Mouse (Mus musculus) liver, embryonic 14.5 days (tissue): Measurements from ENCODE around the gene Klhl32. TPM values are rescaled to one million over a fixed set of nuclear protein-coding genes. Genes with fewer than 3 reads are reported as not detected.
A peak's percentile ranks its signal among the peaks of the same experiment; 100 is the strongest.

ENCODE experiments used
- ATAC-seq: fragments of 200-750 bp; cut with Nextera tagmentation; 2 replicates; pipeline ENCODE4 v1.8.0; 2017; ENCODE audit warnings: moderate number of reproducible peaks, mild to moderate bottlenecking, moderate library complexity; ENCODE audit not compliant: insufficient read depth
- DNase-seq, 3 experiments: peaks; one replicate each; pipeline ENCODE4 v3.0.0-alpha.2; 2012 to 2013; ENCODE audit warnings: low read depth in 3 of 3, low spot score in 3 of 3
- H3K27ac ChIP-seq: fragments of 300-500 bp; sonication (generic); 2 replicates; pipeline ENCODE4 v1.5.1; 2014; ENCODE audit warnings: moderate library complexity, mild to moderate bottlenecking, control low read depth, inconsistent platforms
- H3K27me3 ChIP-seq: fragments of 300-500 bp; sonication (generic); 2 replicates; pipeline ENCODE4 v1.6.1; 2014; ENCODE audit warnings: mild to moderate bottlenecking, low read length, moderate library complexity; ENCODE audit not compliant: control insufficient read depth, insufficient read depth
- H3K36me3 ChIP-seq: fragments of 300-500 bp; sonication (generic); replicated peaks from 2 replicates; pipeline ENCODE4 v1.6.1; 2014; ENCODE audit warnings: low read depth; ENCODE audit not compliant: control insufficient read depth, insufficient read depth
- H3K4me1 ChIP-seq, 2 experiments: fragments of 200-500 bp in 1 of 2; fragments of 300-500 bp in 1 of 2; sonication (generic) in 1 of 2; replicated peaks; 2 replicates each; pipeline ENCODE4 v1.6.1; 2012 to 2014; ENCODE audit warnings: antibody characterized with exemption in 1 of 2, inconsistent platforms in 1 of 2, low read length in 1 of 2; ENCODE audit not compliant: control insufficient read depth in 2 of 2, insufficient read depth in 2 of 2
- H3K4me2 ChIP-seq: fragments of 300-500 bp; sonication (generic); 2 replicates; pipeline ENCODE4 v1.6.1; 2014; ENCODE audit warnings: low read depth, mild to moderate bottlenecking, control low read depth, moderate library complexity
- H3K4me3 ChIP-seq, 2 experiments: fragments of 200-500 bp in 1 of 2; fragments of 300-500 bp in 1 of 2; sonication (generic) in 1 of 2; 2 replicates each; pipeline ENCODE4 v1.5.1; 2012 to 2014; ENCODE audit warnings: low read depth in 2 of 2, low read length in 2 of 2, mild to moderate bottlenecking in 2 of 2, control low read depth in 1 of 2, inconsistent platforms in 1 of 2, moderate library complexity in 1 of 2; ENCODE audit not compliant: insufficient read depth in 1 of 2
- H3K9ac ChIP-seq: fragments of 300-500 bp; sonication (generic); replicated peaks from 2 replicates; pipeline ENCODE4 v1.6.1; 2014; ENCODE audit warnings: mild to moderate bottlenecking, control low read depth, moderate library complexity
- H3K9me3 ChIP-seq: fragments of 300-500 bp; sonication (generic); 2 replicates; pipeline ENCODE4 v1.6.1; 2016; ENCODE audit warnings: low read length, mixed read lengths; ENCODE audit not compliant: control insufficient read depth
- CTCF ChIP-seq: IDR thresholded peaks from 2 replicates; pipeline ENCODE4 v1.5.1; 2016; ENCODE audit warnings: antibody characterized with exemption, low read depth, control low read depth
- EP300 ChIP-seq: IDR thresholded peaks from 2 replicates; pipeline ENCODE4 v1.6.1; 2016; ENCODE audit warnings: antibody characterized with exemption, low read depth
- WGBS: fragments of 180-500 bp; shearing (Covaris S2); extraction: QIAGEN DNeasy Blood & Tissue Kit; methylation state at CpG from one replicate; pipeline ENCODE4 v1.1.7; 2014; ENCODE audit not compliant: insufficient replicate concordance; 5-methylcytosine and 5-hydroxymethylcytosine counted together
- polyA plus RNA-seq, 2 experiments: library from polyadenylated mRNA; depleted of rRNA in 1 of 2; stranded (reverse) in 1 of 2; unstranded in 1 of 2; fragments of >200 nt; fragmentation: Nextera tagmentation in 1 of 2; extraction: Ambion mirVana in 1 of 2; gene quantifications; 2 replicates each; pipeline versions ENCODE4 v1.2.1 to v1.2.3; 2012 to 2014

The Klhl32 gene
- polyA plus RNA-seq, 2 experiments: 0.01 to 0.14 TPM

DNA sequence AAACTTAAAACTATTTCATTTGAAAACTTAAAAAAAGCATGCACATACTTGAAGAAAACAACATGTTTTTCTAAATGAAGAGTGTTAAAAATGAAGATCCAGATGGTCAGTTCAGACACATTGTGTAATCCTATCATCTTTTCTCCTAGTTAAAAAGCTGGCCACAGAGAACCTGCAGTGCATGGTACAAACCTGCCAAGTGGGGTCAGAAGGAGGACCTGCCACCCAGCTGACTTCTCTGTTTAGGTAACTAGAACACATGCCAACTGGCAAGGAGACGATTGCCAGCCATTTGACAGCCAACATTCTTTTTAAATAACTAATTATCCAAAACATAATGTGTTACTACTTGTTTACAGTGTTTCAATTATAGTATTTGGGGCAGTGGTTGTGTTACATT, 252.3 kb downstream of the Klhl32 start:
- DNase-seq (no peak), ATAC-seq (no peak)

DNA sequence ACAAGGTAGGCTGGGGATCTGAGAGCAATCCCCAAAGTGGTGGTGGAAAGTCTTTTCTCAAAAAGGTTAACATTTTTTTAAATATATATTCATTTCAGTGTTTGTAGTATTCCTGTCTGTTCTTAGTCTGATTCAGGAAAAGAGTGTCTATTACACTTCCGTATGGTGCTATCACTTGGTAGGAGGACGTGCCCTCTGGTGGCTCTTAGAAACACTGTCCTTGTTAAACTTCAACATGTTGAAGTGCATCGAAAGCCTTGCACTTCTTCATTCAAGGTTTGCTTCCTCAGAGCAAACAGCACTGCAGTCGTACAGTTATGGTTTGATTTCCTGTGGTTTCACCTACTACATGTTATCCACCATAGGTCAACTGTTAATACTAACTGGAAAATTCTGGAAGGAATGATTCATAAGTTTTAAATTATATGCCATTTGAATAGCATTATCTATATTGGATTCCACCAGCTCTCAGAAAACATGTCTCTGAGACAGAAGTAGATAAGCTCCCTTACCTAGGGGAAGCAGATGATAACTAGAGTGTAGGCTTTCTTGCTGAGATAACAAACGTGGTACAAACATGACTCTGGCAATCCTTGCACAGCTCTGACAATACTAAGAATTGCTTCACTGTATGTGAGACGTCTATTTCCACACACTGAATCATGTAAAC, 253.8 kb downstream of the Klhl32 start:
- ATAC-seq (peak; percentile 86), DNase-seq (peak in 2 of 3 experiments; percentile 10 to 17)
- Histone ChIP-seq H3K4me3 (no peak overlapping the region), H3K4me2 (no peak overlapping the region), H3K27me3 (no peaks in the 10 kb centered on the region), H3K9ac (no peak overlapping the region), H3K36me3 (peaks cover 40% of the 10 kb centered on the region), H3K9me3 (no peaks in the 10 kb centered on the region), H3K27ac (no peak overlapping the region), H3K4me1 (peaks cover 2 to 4% of the 10 kb centered on the region in 2 experiments; a peak in 2 of 4 replicates)
- WGBS: 33% methylated on average over 6 of the region's 6 CpGs
- peak; percentile 72 for TF ChIP-seq EP300
- peak; percentile 22; the same call in 1 of the 2 replicates for TF ChIP-seq CTCF

More for the DNA sequence above, 252.3 kb downstream of the Klhl32 start:
- no peaks in the 10 kb centered on the region for H3K27me3 ChIP-seq
- H3K4me3 ChIP-seq: no peak overlapping the region
- no peaks in the 10 kb centered on the region for H3K9me3 ChIP-seq
- WGBS: 88% methylated on average over 1 of the region's 1 CpGs
- H3K36me3 ChIP-seq: peaks cover 41% of the 10 kb centered on the region
- H3K4me2 ChIP-seq: no peak overlapping the region
- no peak overlapping the region for H3K27ac ChIP-seq
- H3K9ac ChIP-seq: no peak overlapping the region
- no peak for TF ChIP-seq EP300
- no peak for TF ChIP-seq CTCF
- peaks cover 2 to 4% of the 10 kb centered on the region in 2 experiments; a peak in 2 of 4 replicates for H3K4me1 ChIP-seq

DNA sequence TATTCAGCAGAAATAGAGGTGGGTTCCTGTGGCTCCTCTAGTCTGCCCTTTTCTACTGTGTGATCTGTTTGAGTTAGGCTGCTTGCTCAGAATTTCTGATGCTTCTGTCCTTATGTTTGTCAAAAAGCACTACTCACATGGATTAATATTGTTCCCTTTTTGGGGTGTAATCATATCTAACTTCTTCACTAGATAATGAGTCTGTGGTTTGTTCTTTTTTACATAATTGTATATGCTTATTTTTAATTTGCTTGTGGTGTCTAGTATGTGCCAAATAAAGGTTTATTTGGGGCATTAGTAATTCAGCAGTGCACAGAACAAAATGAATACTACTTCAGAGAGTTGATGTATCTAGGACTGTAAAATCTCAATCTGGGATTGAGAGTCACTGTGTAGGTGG, 256.1 kb downstream of the Klhl32 start:
- no peak overlapping the region for H3K4me3 ChIP-seq
- peaks cover 24% of the 10 kb centered on the region for H3K36me3 ChIP-seq
- ATAC-seq (no peak), DNase-seq (no peak)
- H3K4me1 ChIP-seq: peaks cover 2 to 4% of the 10 kb centered on the region in 2 experiments; a peak in 2 of 4 replicates
- no peak overlapping the region for H3K4me2 ChIP-seq
- no peak overlapping the region for H3K27ac ChIP-seq
- no peak for TF ChIP-seq EP300
- no peak for TF ChIP-seq CTCF
- H3K9ac ChIP-seq: no peak overlapping the region
- no peaks in the 10 kb centered on the region for H3K27me3 ChIP-seq
- H3K9me3 ChIP-seq: no peaks in the 10 kb centered on the region

DNA sequence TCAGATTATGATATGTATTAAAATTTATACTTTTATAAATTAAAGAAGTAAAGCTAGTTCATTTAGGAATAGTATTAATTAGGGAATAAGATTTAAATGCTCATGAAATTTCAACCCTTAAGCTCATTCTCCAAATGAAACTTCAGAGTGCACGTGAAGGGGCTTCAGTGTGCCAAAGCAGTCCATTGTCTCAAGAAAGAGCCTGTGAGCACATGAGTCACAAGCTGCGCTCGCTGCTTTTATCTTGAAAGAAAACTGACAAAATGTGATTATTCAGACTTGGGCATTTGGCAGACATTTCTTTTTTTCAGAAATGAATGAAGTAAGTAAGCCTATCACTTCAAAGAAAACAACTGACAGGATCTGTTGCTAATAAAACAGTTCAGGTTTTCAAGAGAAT, 266.9 kb downstream of the Klhl32 start:
- no peak overlapping the region for H3K4me2 ChIP-seq
- no peaks in the 10 kb centered on the region for H3K27me3 ChIP-seq
- no peak for DNase-seq
- H3K4me1 ChIP-seq: no peaks in the 10 kb centered on the region
- H3K27ac ChIP-seq: no peak overlapping the region
- H3K9ac ChIP-seq: no peak overlapping the region
- peaks cover 17% of the 10 kb centered on the region for H3K36me3 ChIP-seq
- no peaks in the 10 kb centered on the region for H3K9me3 ChIP-seq
- no peak for ATAC-seq
- no peak overlapping the region for H3K4me3 ChIP-seq
- TF ChIP-seq EP300 (no peak), CTCF (no peak)
- 86% methylated on average over 3 of the region's 3 CpGs for WGBS

DNA sequence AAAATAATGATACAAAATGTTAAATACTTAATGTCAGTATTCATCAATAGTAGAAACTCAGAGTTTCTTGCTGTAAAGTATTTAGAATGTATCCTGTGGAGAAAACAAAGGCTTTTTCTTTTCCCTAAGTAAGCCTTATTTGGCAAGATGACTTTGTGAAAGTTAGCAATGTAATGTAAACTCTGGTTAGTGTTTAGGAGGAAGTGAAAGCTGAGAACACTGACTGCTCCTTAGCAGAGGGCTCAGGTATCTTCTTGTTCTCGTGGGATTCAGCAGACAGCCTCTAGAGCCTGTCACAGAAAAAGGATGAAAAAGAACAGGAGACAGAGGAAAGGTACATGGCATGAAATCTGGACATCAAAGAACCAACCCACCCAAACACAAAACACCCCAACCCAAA, 268.6 kb downstream of the Klhl32 start:
- H3K27me3 ChIP-seq: no peaks in the 10 kb centered on the region
- H3K4me1 ChIP-seq: no peaks in the 10 kb centered on the region
- H3K9me3 ChIP-seq: no peaks in the 10 kb centered on the region
- no peak overlapping the region for H3K4me2 ChIP-seq
- TF ChIP-seq CTCF (no peak), EP300 (no peak)
- 57% methylated on average over 1 of the region's 1 CpGs for WGBS
- DNase-seq (no peak), ATAC-seq (no peak)
- H3K27ac ChIP-seq: no peak overlapping the region
- H3K4me3 ChIP-seq: no peak overlapping the region
- no peak overlapping the region for H3K9ac ChIP-seq
- H3K36me3 ChIP-seq: peaks cover 5% of the 10 kb centered on the region
